Mouse (Mus musculus) kidney, postnatal 10 days (tissue): ENCODE results near the gene Cnnm3.

Experiments
- DNase-seq: peaks from one replicate; pipeline ENCODE4 v3.0.0; 2021; ENCODE audit warnings: mixed read lengths

The Cnnm3 gene

GRCm38 (mm10) chr1:36538727-36539126, 27.1 kb downstream of the Cnnm3 start:
- no peak for DNase-seq

GRCm38 (mm10) chr1:36539186-36539585, 27.5 kb downstream of the Cnnm3 start, which contains the start of gene Gm42417:
Gm42417 (minus strand) TSS chr1:36539429.
- DNase-seq: peak; percentile 85

GRCm38 (mm10) chr1:36540132-36540531, 28.5 kb downstream of the Cnnm3 start:
- no peak for DNase-seq

- DNase-seq: no peak
Measured at GRCm38 (mm10) chr1:36540807-36541206, 29.1 kb downstream of the Cnnm3 start.

GRCm38 (mm10) chr1:36541844-36542243, 30.2 kb downstream of the Cnnm3 start:
- no peak for DNase-seq

GRCm38 (mm10) chr1:36542925-36543324, 31.3 kb downstream of the Cnnm3 start:
- no peak for DNase-seq

- no peak for DNase-seq
Measured at GRCm38 (mm10) chr1:36545382-36545781, 33.7 kb downstream of the Cnnm3 start.

- peak; percentile 53 for DNase-seq
Measured at GRCm38 (mm10) chr1:36545845-36546600, 34.4 kb downstream of the Cnnm3 start.

GRCm38 (mm10) chr1:36546888-36547471, 35.3 kb downstream of the Cnnm3 start, which contains the start of gene Ankrd39:
Ankrd39 (minus strand) TSS chr1:36547445.
- DNase-seq: peak; percentile 98

- peak; percentile 85 for DNase-seq
Measured at GRCm38 (mm10) chr1:36547981-36548598, 36.4 kb downstream of the Cnnm3 start.

- peak; percentile 19 for DNase-seq
Measured at GRCm38 (mm10) chr1:36548771-36549170, 37.1 kb downstream of the Cnnm3 start.

- DNase-seq: peak; percentile 37
Measured at GRCm38 (mm10) chr1:36549491-36549890, 37.8 kb downstream of the Cnnm3 start.

- peak; percentile 23 for DNase-seq
Measured at GRCm38 (mm10) chr1:36550075-36550863, 38.6 kb downstream of the Cnnm3 start.

- peak; percentile 31 for DNase-seq
Measured at GRCm38 (mm10) chr1:36551904-36552303, 40.2 kb downstream of the Cnnm3 start.

GRCm38 (mm10) chr1:36552506-36552905, 40.8 kb downstream of the Cnnm3 start:
- DNase-seq: peak; percentile 17

GRCm38 (mm10) chr1:36554633-36555399, 43.1 kb downstream of the Cnnm3 start:
- peak; percentile 73 for DNase-seq

- DNase-seq: peak; percentile 71
Measured at GRCm38 (mm10) chr1:36555798-36556395, 44.2 kb downstream of the Cnnm3 start.

- DNase-seq: peak; percentile 97
Measured at GRCm38 (mm10) chr1:36556553-36557456, 45.1 kb downstream of the Cnnm3 start.

GRCm38 (mm10) chr1:36557457-36558011, 45.9 kb downstream of the Cnnm3 start:
- DNase-seq: peak; percentile 95
